Mouse (Mus musculus): ENCODE results near the gene Cfap73. TPM values are rescaled to one million over a fixed set of nuclear protein-coding genes. Genes with fewer than 3 reads are reported as not detected.

Gene Cfap73
- not detected in 2 replicates for polyA plus RNA-seq (2012; rRNA removed)
- polyA plus RNA-seq (2014; fragmentation: Nextera tagmentation; extraction: Ambion mirVana) = not detected in 2 replicates

DNA sequence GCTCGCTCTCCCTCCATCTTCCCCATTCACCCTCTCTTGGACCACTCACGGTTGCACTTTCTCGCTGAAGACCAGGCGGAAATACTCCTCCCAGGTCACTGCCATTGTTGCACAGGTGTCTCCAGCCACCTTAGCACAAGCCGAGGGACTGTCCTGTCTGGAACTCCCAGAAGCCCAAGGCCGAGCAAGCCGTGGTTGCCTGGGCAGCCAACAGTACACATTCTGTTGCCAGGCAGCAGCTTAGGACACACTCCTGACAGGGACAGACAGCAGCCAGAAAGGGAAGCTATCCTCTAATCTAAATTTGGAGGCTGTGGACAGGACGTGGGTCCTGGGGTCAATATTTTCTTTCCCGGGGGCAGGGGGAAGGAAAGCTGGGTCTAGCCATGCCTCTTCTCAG is at the start of gene Cfap73:
Cfap73 (minus strand) TSS at position 105 of the 400 bp plus-strand sequence.
- DNase-seq (ENCODE audit: low read depth in 3 of 3, low spot score in 3 of 3) (no peak), ATAC-seq (ENCODE audit: insufficient read depth) (no peak)
- H3K27me3 ChIP-seq (ENCODE audit: control insufficient read depth, insufficient read depth, low read length) = peaks cover 7% of the 10 kb centered on the region
- H3K4me3 ChIP-seq (ENCODE audit: insufficient read depth in 1 of 2, low read depth in 2 of 2, low read length in 2 of 2) = no peak within 1 kb of the TSS
- no peak for TF ChIP-seq CTCF (IDR thresholded peaks at IDR 0.05; ENCODE audit: low read depth)
- TF ChIP-seq EP300 (IDR thresholded peaks at IDR 0.05; ENCODE audit: low read depth) = no peak
- H3K36me3 ChIP-seq (replicated peaks; ENCODE audit: control insufficient read depth, insufficient read depth, low read depth) = no peaks in the 10 kb centered on the region
- H3K27ac ChIP-seq = no peak within 1 kb of the TSS
- no peaks in the 10 kb centered on the region for H3K4me1 ChIP-seq (replicated peaks; ENCODE audit: control insufficient read depth in 2 of 2, insufficient read depth in 2 of 2, low read length in 1 of 2)
- H3K9ac ChIP-seq (replicated peaks) = no peak within 1 kb of the TSS
- WGBS (ENCODE audit: insufficient replicate concordance) = 32% methylated on average over 9 of the region's 9 CpGs
- H3K4me2 ChIP-seq (ENCODE audit: low read depth) = no peak within 1 kb of the TSS
- H3K9me3 ChIP-seq (ENCODE audit: control insufficient read depth, low read length) = peaks cover 3% of the 10 kb centered on the region

DNA sequence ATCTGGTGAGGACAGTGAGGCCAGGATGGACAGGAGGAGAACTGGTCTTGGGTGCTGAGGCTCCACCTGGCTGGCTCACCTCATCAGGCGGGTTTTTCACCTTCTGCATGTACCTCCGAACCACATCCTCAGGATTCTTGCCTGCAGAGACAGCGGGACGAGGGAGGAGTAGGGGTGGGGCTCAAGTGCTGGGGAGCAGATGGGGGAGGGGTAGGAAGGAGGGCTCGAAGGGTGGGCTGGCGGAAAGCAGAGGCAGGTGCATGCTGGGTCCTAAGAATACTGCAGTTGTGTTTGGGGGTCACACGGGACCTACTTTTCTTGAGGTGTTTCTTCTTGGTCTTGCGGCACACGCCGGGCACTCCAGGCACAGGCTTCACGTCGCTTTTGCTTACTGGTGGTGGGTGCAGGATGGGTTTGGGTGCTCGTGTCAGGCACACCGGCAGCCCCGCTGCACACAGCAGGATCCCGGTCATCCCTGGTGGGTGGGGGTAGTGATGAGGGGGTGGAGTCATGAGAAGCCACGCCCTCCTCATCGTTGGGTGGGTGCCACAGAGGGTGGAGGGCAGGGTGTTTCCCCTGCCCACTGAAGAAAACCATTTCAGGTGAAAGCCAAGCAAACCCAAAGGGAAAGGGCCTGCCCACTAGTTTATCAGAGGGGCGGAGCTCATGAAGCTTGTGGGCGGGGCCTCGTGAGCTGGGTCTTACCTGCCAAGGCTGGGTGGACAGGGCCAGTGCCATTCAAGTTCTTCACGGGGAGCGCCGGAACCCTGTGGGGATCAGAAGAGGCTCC is 49.1 kb upstream of the Cfap73 start:
- 13% methylated on average over 24 of the region's 24 CpGs for WGBS (ENCODE audit: insufficient replicate concordance)
- no peaks in the 10 kb centered on the region for H3K4me1 ChIP-seq (replicated peaks; ENCODE audit: control insufficient read depth in 2 of 2, insufficient read depth in 2 of 2, low read length in 1 of 2)
- H3K27me3 ChIP-seq (ENCODE audit: control insufficient read depth, insufficient read depth, low read length) = peaks cover 20% of the 10 kb centered on the region
- H3K4me3 ChIP-seq (ENCODE audit: insufficient read depth in 1 of 2, low read depth in 2 of 2, low read length in 2 of 2) = no peak overlapping the region
- no peak for DNase-seq (ENCODE audit: low read depth in 3 of 3, low spot score in 3 of 3)
- H3K27ac ChIP-seq = no peak overlapping the region
- H3K4me2 ChIP-seq (ENCODE audit: low read depth) = no peak overlapping the region
- H3K9me3 ChIP-seq (ENCODE audit: control insufficient read depth, low read length) = no peaks in the 10 kb centered on the region
- no peak overlapping the region for H3K9ac ChIP-seq (replicated peaks)
- no peaks in the 10 kb centered on the region for H3K36me3 ChIP-seq (replicated peaks; ENCODE audit: control insufficient read depth, insufficient read depth, low read depth)
- no peak for ATAC-seq (ENCODE audit: insufficient read depth)
- TF ChIP-seq EP300 (IDR thresholded peaks at IDR 0.05; ENCODE audit: low read depth) = no peak
- TF ChIP-seq CTCF (IDR thresholded peaks at IDR 0.05; ENCODE audit: low read depth) = no peak

DNA sequence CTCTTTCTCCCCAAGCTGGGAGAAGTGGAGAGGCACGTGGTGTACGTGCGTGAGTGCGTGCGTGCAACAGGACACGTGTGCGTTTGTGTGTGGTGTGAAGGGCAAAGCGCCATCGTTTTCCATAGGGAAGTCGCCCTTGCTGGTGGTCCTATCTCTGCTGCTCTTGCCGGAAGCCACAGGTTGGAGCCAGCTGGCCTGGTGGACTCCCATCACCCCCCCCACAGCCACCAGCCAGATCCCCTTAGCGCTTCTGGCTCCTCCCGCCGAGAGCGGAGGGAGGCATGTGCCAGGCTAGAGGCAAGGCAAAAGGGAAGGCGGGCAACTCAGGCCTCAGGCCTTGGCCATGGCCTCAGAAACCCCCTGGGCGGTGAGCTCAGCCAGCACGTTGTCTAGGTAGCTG is 46.9 kb upstream of the Cfap73 start:
- no peaks in the 10 kb centered on the region for H3K4me1 ChIP-seq (replicated peaks; ENCODE audit: control insufficient read depth in 2 of 2, insufficient read depth in 2 of 2, low read length in 1 of 2)

DNA sequence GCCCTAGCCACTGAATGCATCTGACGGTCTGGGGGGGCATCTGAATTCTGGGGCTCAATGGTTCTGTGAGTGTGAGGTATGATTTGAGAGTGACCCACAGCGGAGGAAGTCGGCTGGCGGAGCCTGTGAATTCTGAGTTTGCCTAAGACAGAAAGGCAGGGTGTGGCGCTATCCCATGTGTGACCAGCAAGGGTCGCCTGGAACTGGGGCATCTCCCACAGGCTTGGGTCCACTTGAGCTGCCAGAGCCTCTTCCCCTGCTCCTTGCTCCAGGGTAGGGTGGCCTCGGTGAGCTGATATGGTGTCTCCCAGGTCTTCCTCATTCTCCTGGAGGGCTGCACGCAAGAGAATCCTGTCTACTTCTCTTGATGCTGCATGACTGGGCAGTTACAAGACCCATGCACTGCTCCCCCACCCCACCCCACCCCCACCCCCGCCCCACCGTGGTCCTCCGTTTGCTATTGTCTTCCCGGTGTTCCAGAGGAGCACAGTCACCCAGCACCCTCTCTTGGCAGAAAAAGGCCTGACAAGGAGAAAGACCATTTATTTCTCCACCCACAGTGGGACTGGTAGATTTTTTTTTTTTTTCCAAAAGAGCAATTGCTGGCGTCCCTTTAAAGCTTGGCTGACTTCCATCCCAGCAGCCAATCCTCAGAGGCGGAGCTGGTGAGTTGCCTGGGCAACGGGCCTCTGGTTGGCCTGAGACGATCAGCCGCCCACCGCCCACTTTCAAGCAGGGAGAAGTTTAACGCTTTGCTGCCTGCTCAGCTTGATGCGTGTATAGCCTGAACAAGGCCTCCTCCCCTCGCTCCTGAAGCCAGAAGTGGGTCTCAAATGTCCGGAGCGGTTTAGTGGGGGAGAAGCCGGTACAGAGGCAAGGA is 45.9 kb upstream of the Cfap73 start:
- Histone ChIP-seq H3K27me3 (ENCODE audit: control insufficient read depth, insufficient read depth, low read length) (peaks cover 20% of the 10 kb centered on the region), H3K9ac (replicated peaks) (no peak overlapping the region), H3K27ac (no peak overlapping the region), H3K9me3 (ENCODE audit: control insufficient read depth, low read length) (no peaks in the 10 kb centered on the region), H3K4me3 (ENCODE audit: insufficient read depth in 1 of 2, low read depth in 2 of 2, low read length in 2 of 2) (no peak overlapping the region), H3K4me2 (ENCODE audit: low read depth) (peak overlapping the region; percentile 20; the same call in 1 of the 2 replicates), H3K36me3 (replicated peaks; ENCODE audit: control insufficient read depth, insufficient read depth, low read depth) (no peaks in the 10 kb centered on the region), H3K4me1 (replicated peaks; ENCODE audit: control insufficient read depth in 2 of 2, insufficient read depth in 2 of 2, low read length in 1 of 2) (no peaks in the 10 kb centered on the region)
- 0 out of 2 replicates have a peak, but pooled peaks have one; percentile 37 for ATAC-seq (ENCODE audit: insufficient read depth)
- WGBS (ENCODE audit: insufficient replicate concordance) = 9% methylated on average over 24 of the region's 24 CpGs
- TF ChIP-seq EP300 (IDR thresholded peaks at IDR 0.05; ENCODE audit: low read depth) = no peak
- peak; percentile 57 for TF ChIP-seq CTCF (IDR thresholded peaks at IDR 0.05; ENCODE audit: low read depth)
- DNase-seq (ENCODE audit: low read depth in 3 of 3, low spot score in 3 of 3) = no peak

More for the DNA sequence above, 46.9 kb upstream of the Cfap73 start:
- 75% methylated on average over 18 of the region's 18 CpGs for WGBS (ENCODE audit: insufficient replicate concordance)
- H3K4me3 ChIP-seq (ENCODE audit: insufficient read depth in 1 of 2, low read depth in 2 of 2, low read length in 2 of 2) = no peak overlapping the region
- no peaks in the 10 kb centered on the region for H3K9me3 ChIP-seq (ENCODE audit: control insufficient read depth, low read length)
- H3K4me2 ChIP-seq (ENCODE audit: low read depth) = no peak overlapping the region
- ATAC-seq (ENCODE audit: insufficient read depth) (no peak), DNase-seq (ENCODE audit: low read depth in 3 of 3, low spot score in 3 of 3) (no peak)
- H3K36me3 ChIP-seq (replicated peaks; ENCODE audit: control insufficient read depth, insufficient read depth, low read depth) = no peaks in the 10 kb centered on the region
- H3K27me3 ChIP-seq (ENCODE audit: control insufficient read depth, insufficient read depth, low read length) = peaks cover 20% of the 10 kb centered on the region
- TF ChIP-seq CTCF (IDR thresholded peaks at IDR 0.05; ENCODE audit: low read depth) = no peak
- TF ChIP-seq EP300 (IDR thresholded peaks at IDR 0.05; ENCODE audit: low read depth) = no peak
- no peak overlapping the region for H3K27ac ChIP-seq
- H3K9ac ChIP-seq (replicated peaks) = no peak overlapping the region

DNA sequence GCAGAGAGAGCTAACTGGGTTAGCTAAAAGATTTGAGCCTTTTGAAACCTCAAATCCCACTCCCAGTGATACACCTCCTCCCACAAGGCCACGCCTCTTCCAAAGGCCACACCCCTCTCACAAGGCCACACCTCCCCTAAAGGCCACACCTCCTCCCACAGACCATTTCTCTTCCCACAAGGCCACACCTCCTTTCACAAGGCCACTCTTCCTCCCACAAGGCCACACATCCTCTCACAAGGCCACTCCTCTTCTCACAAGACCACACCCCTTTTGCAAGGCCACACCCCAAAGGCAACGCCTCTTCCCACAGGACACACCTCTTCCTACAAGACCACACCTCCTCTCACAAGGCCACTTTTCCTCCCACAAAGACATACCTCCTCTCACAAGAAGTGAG is 43.5 kb upstream of the Cfap73 start:
- ATAC-seq (ENCODE audit: insufficient read depth) = no peak
- DNase-seq (ENCODE audit: low read depth in 3 of 3, low spot score in 3 of 3) = no peak

More for the DNA sequence above, 43.5 kb upstream of the Cfap73 start:
- Histone ChIP-seq H3K27ac (no peak overlapping the region), H3K4me2 (ENCODE audit: low read depth) (no peak overlapping the region), H3K36me3 (replicated peaks; ENCODE audit: control insufficient read depth, insufficient read depth, low read depth) (no peaks in the 10 kb centered on the region), H3K4me1 (replicated peaks; ENCODE audit: control insufficient read depth in 2 of 2, insufficient read depth in 2 of 2, low read length in 1 of 2) (no peaks in the 10 kb centered on the region), H3K4me3 (ENCODE audit: insufficient read depth in 1 of 2, low read depth in 2 of 2, low read length in 2 of 2) (no peak overlapping the region), H3K27me3 (ENCODE audit: control insufficient read depth, insufficient read depth, low read length) (peaks cover 8% of the 10 kb centered on the region), H3K9ac (replicated peaks) (no peak overlapping the region), H3K9me3 (ENCODE audit: control insufficient read depth, low read length) (no peaks in the 10 kb centered on the region)
- TF ChIP-seq CTCF (IDR thresholded peaks at IDR 0.05; ENCODE audit: low read depth) (no peak), EP300 (IDR thresholded peaks at IDR 0.05; ENCODE audit: low read depth) (no peak)
- 18% methylated on average over 2 of the region's 2 CpGs for WGBS (ENCODE audit: insufficient replicate concordance)

Data from liver, embryonic 14.5 days (tissue).